Mouse (Mus musculus): ENCODE measurements around the gene Pde2a.
A peak's percentile ranks its signal among the peaks of the same experiment; 100 is the strongest.

The Pde2a gene

GRCm38 (mm10) chr7:101476493-101476892 lies 55.0 kb downstream of the Pde2a start:
- no peak for DNase-seq

- no peak for DNase-seq
Measured at GRCm38 (mm10) chr7:101477200-101477599, 55.7 kb downstream of the Pde2a start.

- DNase-seq, result peak in 1 of 2 experiments; percentile 62
Measured at GRCm38 (mm10) chr7:101478099-101478498, 56.6 kb downstream of the Pde2a start.

GRCm38 (mm10) chr7:101479841-101480240 lies 58.4 kb downstream of the Pde2a start:
- DNase-seq, result no peak

GRCm38 (mm10) chr7:101480671-101481070 lies 59.2 kb downstream of the Pde2a start:
- DNase-seq, result peak in 1 of 2 experiments; percentile 49

GRCm38 (mm10) chr7:101481872-101482498 lies 60.5 kb downstream of the Pde2a start:
- peak; percentile 40 to 73 for DNase-seq

- peak; percentile 30 to 49 for DNase-seq
Measured at GRCm38 (mm10) chr7:101482499-101483081, 61.1 kb downstream of the Pde2a start.

GRCm38 (mm10) chr7:101483498-101484115 lies 62.1 kb downstream of the Pde2a start:
- DNase-seq, result no peak

- no peak for DNase-seq
Measured at GRCm38 (mm10) chr7:101487102-101487501, 65.6 kb downstream of the Pde2a start.

GRCm38 (mm10) chr7:101490952-101491351 lies 69.5 kb downstream of the Pde2a start:
- DNase-seq, result peak; percentile 35 to 65

- DNase-seq, result no peak
Measured at GRCm38 (mm10) chr7:101498385-101498784, 76.9 kb downstream of the Pde2a start.

- no peak for DNase-seq
Measured at GRCm38 (mm10) chr7:101499251-101499650, 77.8 kb downstream of the Pde2a start.

- no peak for DNase-seq
Measured at GRCm38 (mm10) chr7:101499701-101500100, 78.2 kb downstream of the Pde2a start.

- DNase-seq, result no peak
Measured at GRCm38 (mm10) chr7:101501236-101501635, 79.7 kb downstream of the Pde2a start.

- no peak for DNase-seq
Measured at GRCm38 (mm10) chr7:101501675-101502074, 80.2 kb downstream of the Pde2a start.

- peak; percentile 58 to 76 for DNase-seq
Measured at GRCm38 (mm10) chr7:101503351-101503750, 81.9 kb downstream of the Pde2a start.

GRCm38 (mm10) chr7:101503803-101504202 lies 82.3 kb downstream of the Pde2a start:
- no peak for DNase-seq

- no peak for DNase-seq
Measured at GRCm38 (mm10) chr7:101504507-101504906, 83.0 kb downstream of the Pde2a start.

- no peak for DNase-seq
Measured at GRCm38 (mm10) chr7:101509212-101509611, 87.7 kb downstream of the Pde2a start.

- DNase-seq, result no peak
Measured at GRCm38 (mm10) chr7:101513655-101514054, 92.2 kb downstream of the Pde2a start.

- no peak for DNase-seq
Measured at GRCm38 (mm10) chr7:101514768-101515167, 93.3 kb downstream of the Pde2a start.

- DNase-seq, result no peak
Measured at GRCm38 (mm10) chr7:101515295-101515694, 93.8 kb downstream of the Pde2a start.

GRCm38 (mm10) chr7:101516460-101516859 lies 95.0 kb downstream of the Pde2a start:
- no peak for DNase-seq

GRCm38 (mm10) chr7:101521696-101522095 lies 100.2 kb downstream of the Pde2a start:
- DNase-seq, result no peak

All from kidney, postnatal 25 days (tissue).